Mouse (Mus musculus) heart, postnatal 4 days (tissue): ENCODE results near the gene Zscan10. TPM values are rescaled to one million over a fixed set of nuclear protein-coding genes. Genes with fewer than 3 reads are reported as not detected.
"Not testable (repeated sequence)": the region's sequence is repeated elsewhere in the genome, so short reads cannot be mapped to it uniquely, and the experiment has no call there.

ENCODE experiments used
- DNase-seq: peaks from one replicate; pipeline ENCODE4 v3.0.0; 2021
- total RNA-seq, 2 experiments: library from RNA; stranded (reverse); gene quantifications; 2 replicates each; pipeline ENCODE4 v1.2.3; 2021

Gene Zscan10
- total RNA-seq, 2 experiments from 2014 or later, result not detected

DNA sequence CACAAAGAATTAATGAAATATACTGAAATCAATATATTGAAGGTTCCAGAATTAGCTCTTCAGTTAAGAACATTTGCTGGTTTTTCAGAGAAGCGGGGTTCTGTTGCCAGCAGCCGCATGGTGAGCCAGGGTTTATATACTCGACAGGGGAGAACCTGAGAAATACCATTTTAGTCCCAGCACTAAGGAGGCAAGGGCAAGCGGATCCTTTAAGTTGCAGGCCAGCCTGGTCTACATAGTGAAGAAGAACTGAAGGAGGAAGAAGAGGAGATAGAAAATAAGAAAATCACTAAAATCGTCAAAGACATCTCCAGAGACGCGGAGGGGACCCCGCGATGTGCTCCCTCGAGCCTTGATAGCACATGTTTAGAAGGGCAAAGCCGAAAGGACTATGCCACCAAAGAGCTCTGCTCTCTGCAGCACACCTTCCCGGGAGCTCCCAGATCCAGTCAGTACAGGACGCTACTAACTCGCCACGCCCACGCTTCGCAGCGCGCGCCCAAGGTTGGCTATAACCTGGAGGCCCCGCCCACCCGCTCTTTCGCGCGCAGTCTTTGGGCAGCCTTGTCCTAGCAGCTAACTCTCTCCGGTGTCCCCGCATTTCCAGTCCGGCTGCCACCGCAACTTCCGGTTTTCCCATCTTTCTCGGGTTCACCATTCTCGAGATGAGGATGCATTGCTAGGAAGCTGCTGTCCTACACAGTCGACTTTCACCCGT, 8.3 kb upstream of the Zscan10 start:
- peak; percentile 96 for DNase-seq

DNA sequence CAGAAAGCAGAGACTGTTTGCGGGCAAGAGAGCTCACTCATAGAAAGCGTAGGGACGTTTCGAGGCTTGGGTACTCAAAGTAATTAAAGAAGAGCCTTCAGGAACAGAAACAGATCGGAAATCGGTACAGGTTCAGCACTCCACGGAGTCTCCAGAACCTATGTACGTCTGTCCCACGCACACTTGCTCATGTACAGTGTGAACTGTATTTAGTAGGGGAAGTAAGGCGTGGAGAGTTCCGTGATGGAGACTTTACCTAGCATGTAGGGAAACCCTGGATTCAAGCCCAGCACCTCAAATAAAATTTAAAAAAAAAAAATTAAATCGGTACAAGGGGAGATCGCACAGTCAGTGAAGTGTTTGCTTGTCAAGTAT, 7.7 kb upstream of the Zscan10 start:
- DNase-seq, result no peak

DNA sequence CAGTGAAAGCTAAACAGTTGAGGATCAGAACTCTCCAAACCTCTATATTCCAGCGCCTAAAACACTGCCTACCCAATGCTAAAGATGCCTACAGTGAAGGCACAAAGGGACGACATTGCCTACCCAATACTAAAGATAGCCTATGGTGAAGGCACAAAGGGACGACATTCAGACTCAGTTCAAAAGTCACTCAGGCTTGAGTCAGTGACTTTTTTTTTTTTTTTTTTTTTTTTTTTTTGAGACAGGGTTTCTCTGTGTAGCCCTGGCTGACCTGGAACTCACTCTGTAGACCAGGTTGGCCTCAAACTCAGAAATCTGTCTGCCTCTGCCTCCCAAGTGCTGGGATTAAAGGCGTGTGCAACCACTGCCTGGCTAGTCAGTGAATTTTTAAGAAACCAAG, 5.5 kb upstream of the Zscan10 start:
- not testable (repeated sequence) for DNase-seq

DNA sequence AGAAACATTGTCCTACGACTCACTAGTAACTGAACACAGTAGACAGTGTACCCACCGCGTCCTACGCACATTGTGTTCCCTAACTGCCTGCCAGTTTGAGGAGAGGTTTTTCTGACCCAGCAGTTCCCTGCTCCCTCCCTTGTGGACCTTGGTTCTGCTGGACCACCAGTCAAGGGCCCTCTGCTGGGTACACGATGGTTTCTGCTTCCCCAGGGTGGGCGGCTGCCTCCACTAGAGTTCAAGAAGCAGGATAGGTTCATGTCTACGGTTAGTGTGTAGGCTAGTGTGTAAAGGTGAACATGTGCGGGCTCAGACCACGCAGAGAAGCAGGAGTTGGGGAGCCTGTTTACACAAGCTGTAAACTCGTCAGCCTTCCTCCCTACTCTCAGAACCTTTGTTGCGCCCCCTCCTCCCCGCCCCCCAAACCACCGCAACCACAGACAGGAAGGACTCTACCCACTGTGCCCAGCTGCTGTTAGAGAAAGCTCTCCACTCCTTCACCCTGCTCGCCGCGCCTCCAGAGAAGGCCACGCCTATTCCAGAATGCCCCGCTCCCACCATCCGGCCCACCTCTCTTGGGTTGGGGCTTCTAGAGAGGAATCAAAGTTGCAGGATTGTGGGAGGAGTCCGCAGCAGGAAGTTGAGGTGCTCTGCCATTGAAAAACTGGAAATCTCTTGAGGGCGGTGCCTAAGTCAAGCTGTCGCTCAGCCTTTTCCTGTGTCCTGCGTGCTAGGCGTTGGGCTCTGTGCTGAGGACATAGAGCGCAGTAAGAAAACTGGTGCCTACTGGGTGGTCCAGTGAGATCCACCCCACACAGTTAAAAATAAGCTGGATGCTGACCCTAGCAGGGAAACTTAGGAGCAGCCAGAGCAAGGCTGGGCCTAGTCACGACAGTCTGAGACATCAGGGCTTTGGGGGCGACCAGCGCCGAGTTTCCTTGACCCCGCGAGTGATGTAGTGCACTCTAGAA, 1.8 kb upstream of the Zscan10 start, which contains the start of gene Zfp13:
TSS of gene Zfp13 (minus strand) at position 906 of the 971 bp plus-strand sequence.
- DNase-seq, result peak; percentile 89

DNA sequence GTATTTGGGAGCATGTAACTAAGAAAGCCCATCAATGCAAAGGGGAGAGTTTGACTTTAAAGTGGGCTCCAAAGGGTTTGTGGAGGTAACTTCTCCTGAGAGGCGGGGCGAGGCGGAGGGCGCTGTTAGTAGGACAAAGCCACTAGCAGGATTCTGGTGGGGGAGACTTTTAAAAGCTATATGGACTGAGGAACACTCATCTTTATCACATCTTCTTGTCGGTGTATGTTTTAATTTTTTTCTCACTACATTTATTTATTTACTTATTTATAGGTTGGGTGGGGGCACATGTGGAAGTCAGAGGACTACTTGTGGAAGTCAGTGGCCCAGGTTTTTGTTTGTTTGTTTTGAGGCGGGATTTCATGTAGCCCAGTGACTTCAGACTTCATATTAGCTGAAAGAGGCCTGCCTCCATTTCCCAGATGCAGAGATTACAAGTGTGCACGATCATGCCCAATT, 1.0 kb upstream of the Zscan10 start:
- no peak for DNase-seq

DNA sequence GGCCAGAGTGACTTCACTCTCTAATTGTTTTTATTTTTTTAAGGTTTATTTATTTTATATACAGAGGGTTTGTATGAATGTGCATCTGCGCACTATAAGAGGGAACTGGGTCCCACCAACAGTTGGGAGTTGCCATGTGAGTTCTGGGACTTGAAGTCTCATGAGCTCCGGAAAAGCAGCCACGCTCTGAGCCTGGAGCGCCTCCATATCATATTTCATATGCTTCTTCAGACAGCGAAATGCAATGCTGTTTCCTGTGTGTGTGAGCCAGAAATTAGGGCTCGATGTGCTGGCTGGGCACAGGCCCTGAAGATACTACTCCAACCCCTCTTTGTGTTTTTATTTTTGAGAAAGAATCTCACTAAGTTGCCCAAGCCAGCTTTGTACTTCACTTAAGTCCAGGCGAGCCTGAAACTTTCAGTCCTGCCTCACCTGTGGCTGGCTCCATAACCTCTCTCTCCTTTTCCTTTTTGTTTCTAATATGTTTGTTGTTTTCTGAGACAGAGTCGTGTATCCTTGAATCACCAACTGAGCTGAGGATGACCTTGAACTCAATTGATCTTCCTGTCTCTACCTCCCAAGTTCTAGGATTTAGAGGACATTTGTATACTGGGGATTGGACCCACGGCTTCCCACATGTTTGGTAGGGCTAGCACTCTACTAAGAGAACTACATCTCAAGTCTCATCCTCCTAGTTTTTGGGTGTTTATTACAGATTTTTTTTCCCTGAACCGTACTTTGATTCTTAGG, 1.4 kb downstream of the Zscan10 start:
- no peak for DNase-seq

DNA sequence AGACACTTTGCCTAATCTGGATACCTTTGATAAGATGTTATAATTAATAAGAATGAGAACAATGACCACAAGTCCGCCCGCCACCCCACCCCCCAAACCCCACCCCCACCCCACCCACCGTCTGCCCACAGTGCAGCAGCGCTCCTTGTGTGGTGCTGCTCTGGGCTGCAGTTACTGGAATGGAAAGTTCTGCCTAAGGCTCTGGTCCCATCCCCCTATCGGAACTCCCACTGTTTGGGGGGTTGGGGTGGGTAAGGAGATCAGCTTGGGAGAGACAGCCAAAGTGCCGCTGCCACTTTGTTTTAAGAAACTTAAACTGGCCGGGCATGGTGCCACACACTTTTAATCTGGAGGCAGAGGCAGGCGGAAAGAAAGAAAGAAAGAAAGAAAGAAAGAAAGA, 2.4 kb downstream of the Zscan10 start:
- no peak for DNase-seq

DNA sequence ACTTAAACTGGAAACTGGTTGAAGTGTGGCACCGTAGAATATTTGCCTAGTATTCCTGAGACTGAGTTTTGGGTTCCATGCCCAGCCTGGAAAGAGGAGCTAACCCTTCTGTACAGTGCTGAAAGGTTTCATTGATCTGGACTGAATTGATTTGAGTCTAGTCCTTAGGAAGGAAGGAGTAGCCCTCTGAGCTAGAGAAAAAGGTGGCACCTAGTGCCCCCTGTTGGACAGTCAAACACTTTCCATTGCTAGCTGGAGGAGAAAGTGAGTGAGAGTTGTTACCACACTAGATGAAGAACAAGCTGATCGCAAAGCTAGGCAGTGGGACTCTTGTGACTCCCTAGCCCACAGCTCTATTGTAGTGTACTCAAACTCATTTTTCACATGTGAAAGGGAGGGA, 2.9 kb downstream of the Zscan10 start:
- no peak for DNase-seq

DNA sequence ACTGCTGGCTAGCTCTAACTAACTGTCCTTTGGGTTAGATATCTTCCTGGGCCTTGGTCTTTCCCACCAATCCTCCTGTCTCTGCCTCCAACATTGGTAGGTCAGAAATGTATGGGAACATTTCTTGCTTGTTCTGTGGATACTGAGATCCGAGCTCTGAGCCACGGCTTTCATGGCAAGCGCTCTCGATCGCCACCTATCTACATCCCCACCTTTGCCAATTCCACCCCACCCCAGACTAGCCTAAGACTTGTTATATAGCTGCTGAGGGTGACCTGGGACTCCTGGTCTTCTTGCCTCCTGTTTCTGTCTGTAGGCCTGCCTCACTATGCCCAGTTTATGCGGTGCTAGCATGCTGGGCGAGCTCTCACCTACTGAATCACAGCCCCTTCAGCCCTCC, 3.7 kb downstream of the Zscan10 start:
- no peak for DNase-seq

DNA sequence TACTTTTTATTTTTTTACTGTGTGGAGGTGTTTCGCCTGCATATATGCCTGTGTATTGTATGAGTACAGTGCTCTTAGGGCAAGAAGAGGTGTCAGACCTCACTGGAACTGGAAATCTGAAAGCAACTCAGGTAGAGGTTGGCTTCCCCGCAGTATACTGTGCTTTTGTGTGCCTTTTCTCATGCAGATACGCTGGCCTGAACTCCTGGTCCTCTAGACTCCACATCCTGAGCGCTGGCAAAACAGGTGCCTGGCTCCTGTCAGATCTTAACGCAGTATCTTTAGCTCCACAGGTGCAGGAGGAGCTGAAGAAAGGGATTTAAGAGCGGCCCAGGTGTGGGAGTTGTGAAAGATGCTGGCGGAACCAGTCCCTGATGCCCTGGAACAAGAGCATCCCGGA, 4.6 kb downstream of the Zscan10 start:
- no peak for DNase-seq

DNA sequence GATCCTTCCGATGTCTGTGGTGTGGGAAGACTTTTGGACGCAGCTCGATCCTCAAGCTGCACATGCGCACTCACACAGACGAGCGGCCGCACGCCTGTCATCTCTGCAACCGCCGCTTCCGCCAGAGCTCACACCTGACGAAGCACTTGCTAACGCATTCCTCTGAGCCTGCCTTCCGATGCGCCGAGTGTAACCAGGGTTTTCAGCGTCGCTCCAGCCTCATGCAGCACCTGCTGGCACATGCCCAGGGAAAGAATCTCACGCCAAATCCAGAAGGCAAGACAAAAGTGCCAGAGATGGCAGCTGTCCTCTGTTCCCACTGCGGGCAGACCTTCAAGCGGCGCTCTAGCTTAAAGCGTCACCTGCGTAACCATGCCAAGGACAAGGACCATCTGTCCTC, 9.0 kb downstream of the Zscan10 start:
- DNase-seq, result no peak

DNA sequence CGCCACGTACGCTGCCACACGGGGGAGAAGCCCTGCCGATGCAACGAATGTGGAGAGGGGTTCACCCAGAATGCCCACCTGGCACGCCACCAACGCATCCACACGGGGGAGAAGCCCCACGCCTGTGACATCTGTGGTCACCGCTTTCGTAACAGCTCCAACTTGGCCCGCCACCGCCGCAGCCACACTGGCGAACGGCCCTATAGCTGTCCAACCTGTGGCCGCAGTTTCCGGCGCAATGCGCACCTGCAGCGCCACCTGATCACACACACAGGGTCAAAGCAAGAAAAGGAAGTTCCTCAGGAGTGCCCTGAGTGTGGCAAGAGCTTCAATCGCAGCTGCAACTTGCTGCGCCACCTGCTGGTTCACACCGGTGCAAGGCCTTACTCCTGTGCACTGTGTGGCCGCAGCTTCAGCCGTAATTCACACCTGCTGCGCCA, 9.7 kb downstream of the Zscan10 start:
- DNase-seq, result peak; percentile 65

DNA sequence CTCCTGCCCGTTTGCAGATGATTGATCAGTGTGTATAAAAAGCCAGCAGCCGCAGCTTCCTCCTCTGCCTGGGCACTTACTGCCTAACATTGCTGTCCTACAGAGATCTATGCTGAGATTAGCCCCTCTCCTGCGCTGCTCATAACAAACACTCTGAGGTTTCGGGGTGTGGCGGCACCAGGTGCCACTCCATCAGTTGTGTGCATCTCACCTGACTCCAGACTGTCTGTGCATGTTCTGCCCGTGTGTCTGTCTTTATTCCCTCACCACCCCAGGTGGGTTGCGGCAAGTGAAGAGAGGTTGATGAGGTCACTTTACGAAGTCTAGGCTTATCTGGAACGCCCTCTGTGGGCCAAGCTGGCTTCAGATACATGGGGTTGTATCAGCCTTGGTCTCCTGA, 16.4 kb downstream of the Zscan10 start:
- DNase-seq, result no peak

DNA sequence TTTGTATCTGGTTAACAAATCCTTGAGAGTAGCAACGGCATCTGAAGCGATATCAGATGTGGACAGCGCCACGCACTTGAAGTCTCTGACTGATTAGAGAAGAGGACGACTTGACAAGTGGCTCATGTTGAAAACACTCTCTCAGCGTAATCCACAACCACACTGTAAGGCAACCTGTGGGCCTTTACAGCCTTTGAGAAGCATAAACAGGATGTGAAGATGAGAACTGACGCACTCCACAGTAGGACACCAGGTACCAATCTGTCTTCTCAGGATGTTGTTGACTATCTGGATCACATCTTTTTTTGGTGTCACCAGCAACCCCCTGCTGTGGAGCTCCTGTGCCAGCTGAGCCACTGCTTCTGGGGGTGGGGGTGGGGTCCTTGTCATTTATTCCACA, 19.7 kb downstream of the Zscan10 start:
- no peak for DNase-seq

DNA sequence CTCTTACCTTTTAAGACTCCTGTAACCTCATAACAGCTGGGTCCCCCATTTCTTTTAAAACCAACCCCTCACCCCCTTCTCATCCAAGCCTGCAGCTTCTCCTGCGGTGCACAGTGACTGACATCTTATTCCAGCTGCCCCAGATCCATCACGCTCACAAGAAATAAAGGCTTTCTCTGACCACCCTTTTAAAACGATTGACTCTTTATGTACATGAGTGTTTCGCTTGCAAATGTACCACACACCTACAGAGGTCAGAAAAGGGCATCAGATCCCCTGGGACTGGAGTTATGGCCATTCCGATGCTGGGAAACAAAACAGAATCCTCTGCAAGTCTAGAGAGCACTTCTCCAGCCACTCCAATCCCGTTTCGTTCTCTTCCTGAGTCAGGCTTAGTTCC, 27.2 kb downstream of the Zscan10 start:
- DNase-seq, result no peak

DNA sequence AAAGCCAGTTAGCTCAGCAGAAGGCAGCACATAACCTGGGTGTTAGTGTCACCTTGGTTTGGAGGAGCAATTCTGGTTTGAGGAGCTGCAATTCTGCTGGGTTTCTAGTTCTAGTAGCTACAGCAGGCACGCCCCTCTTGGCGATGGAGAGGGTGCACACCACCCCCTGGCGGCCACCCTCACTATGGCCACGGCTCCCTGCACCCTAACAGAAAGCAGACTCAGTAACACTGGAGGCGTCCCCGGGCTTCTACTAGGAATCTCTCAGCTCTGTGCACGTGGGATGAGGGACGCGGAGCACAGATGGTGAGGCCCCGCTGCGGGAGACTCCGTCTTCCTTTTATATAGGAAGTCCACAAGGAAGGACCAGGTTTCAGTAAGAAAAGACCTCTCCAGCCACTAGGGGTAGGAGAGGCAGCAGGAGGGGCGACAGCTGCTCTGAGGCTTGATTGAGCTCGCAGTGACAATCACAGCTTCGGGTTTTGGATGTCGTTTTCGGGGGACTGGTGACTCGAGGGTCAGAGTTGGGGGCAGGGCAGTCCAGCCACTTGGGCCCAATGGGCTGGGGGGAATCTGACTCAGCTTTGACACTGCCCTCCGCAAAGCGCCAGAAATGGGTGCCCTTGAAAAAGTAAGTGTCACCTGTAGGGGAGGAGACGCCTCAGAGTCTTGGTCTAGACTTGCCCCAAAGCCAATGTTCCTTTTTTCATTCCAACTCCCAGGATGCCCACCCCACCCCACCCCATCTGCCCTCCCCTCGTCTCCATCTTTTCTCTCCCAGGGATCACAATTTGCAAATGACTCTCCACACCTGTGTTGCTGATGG, 29.8 kb downstream of the Zscan10 start:
- peak; percentile 90 for DNase-seq

DNA sequence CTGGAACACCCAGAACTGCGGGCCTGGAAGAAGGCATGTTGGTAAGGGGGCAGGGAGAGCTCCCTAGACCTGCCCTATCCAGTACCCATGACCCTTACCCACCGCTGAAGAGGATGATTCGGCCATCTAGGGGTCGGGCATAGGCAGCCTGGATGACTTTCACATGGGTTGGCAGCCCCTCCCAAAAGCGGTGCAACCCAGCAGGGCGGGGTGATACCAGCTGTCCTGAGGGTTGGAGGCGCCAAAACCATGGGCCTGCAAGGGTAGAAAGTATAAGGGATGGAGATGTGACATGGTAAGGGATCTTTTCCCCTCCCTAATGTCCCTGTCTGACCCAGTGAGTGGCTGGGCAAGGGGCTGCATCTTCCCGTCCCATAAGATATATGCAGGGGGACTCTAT, 30.6 kb downstream of the Zscan10 start:
- DNase-seq, result no peak

DNA sequence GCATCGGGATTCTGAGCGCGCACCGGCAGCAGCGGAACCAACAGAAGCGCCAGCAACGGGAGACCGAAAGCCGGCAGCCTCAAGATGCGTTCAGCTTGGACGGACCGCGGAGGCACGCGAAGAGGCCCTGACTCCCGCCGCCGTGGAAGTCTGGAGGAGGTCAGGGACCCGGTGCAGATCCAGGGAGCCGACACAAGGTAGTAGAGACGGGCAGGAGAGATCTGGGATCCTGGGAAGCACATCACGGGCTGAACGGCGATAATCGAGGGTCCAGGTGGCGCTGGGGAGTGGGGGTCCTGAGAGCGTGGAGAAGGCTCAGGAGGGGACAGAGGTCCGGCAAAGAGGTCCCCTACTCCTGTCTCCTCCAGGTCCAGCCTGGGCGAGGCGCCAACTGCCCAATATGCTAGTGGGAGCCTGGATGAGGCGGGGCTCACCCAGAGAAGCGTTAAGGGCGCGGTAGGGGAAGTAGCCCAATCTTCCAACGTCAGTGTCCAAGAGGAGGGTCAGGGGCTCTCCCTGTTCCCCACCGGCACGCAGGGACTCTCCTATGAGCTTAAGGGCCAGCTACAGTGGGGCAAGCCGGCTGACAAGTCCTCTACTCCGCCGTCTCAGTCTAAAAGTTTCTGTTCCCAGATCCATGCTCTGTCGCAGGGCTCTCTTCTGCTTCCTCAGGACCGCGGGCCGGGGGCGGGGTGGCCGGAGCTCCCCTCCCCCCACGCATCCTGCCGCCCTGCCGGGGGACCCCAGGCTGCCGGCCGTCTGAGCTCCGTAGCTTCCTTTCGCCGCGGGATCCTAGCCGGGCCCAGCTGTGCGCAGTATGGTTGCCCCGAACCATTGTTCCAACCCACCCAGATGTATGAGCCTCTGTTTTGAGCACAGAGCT, 44.2 kb downstream of the Zscan10 start, which contains the start of gene Mmp25:
TSS of gene Mmp25 (minus strand) at position 665 of the 883 bp plus-strand sequence.
- peak; percentile 43 for DNase-seq

DNA sequence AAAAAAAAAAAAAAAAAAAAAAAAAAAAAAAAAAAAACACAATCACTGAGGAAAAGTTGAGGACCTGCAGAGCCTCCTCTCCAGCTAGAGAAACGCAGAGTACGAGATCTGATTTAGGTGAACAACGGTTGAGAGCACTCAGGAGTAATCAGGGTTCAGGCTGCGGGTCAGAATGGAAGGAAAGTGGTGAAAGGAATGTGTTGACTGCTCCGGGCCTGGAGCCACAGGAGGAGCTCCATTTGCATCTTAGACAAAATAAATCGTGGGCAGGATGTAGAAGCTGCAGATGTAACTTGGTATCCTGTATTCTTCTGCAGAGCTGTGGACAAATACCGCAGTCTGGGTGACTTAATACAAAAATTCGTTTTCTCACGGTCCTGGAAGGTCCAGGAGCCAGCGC, 45.2 kb downstream of the Zscan10 start:
- DNase-seq, result no peak

DNA sequence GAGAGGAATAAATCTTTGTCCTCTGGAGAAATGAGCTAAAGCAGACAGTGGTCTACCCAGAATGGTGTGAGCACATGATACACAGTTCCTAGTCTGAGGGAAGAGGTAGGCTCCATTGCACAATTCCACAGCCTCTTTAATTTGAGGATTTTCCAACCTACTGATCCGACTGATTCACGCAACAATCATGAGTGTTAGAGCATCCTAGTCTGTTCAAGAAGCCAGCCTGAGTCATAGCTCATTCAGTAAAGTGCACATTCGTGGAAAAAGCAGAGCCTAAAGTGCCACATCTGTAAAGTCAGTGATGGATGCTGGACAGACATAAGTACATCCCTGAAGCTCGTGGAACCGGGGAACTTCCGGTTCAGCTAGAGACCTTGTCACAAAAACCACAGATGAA, 50.7 kb downstream of the Zscan10 start:
- no peak for DNase-seq

DNA sequence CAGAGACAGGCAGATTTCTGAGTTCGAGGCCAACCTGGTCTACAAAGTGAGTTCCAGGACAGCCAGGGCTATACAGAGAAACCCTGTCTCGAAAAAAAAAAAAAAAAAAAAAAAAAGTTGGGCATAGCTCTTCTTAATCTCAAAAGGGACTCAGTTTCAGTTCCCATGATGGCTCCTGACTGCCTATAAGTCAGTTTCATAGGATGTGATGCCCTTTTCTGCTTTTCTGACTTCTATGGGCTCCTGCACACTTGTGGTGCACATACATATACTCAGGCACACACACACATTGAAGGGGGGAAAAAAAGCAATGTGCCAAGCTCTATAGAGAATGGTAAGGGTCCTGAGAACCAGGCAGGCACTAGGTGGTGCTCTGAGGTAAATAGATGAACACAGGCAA, 52.7 kb downstream of the Zscan10 start:
- no peak for DNase-seq
